Mouse (Mus musculus) c-Kit-positive CD71-negative TER-119-negative erythroid progenitor cells, embryonic 14.5 days (primary cell): ENCODE data around the gene Lhx2.

Experiments used
- DNase-seq: peaks from one replicate; pipeline ENCODE4 v3.0.0-alpha.2; 2013; ENCODE audit warnings: low read depth

Lhx2 gene

DNA sequence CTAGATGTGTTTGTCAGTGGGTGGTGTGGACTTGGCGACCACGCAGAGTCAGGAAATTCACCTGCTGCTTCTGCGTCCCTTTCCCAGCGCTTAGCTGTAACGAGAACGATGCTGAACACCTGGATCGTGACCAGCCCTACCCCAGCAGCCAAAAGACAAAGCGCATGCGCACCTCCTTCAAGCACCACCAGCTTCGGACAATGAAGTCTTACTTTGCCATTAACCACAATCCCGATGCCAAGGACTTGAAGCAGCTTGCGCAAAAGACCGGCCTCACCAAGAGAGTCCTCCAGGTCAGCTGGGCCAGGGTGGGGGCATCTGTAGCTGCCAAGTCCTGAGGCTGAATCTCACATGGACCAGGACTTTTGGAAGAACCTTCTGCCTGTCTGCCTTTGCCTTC is 20.7 kb downstream of the Lhx2 start:
- DNase-seq = no peak

DNA sequence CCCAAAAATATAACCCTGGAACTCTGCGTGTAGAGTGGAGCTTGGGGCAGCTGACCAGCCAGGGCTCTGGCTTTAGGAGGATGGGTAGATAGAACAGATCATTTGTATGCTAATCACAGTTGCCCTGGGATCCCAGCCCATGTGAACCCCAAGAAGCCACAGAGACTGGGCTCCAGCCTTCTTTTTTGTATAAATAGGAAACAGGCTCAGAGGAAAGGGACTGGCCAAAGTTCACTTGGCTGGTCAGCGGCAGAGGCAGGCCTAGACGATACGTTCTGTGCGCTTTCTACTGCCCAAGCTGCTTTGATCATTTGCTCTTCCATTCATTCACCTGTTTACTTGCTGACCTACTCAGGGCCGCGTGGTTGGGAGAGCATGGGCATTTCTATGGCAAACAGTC is 27.1 kb downstream of the Lhx2 start:
- DNase-seq = no peak

DNA sequence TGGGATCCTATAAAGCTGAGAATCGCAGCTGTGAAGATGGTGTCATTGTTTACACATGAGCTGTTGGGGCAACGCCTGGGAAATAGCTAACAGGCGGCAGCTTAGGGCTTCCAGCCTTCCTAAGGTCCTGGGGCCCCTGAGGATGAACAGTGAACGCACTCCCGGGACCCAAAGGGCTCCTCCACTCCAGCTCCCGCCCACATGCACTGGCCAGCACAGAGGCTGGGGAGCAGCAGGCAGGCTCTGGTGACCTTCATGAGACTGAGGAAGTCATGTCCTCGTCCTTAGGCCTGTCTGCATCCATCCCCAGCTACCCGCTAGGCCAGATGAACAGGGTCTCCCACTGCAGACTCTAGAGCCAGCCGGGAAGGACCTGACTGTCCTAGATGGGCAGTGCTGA is 27.9 kb downstream of the Lhx2 start:
- no peak for DNase-seq

DNA sequence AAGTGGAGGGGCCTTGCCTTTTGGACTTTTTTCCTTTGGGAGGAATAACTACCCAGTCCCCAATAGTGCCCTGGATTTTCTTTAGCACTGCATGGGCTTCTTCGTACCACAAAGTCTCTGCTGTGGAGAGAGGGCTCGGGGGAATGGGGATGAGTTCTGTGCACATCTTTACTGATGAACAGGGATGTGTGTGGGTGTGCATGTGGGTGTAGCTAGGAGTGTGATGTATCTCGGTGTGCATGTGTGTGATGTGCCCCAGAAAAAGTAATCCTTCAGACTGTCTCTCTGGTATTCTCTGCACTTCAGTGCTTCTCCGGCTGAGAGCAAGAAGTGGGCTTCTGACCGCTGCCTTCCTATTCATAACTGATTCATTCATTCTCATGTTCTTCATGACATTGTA is 28.8 kb downstream of the Lhx2 start:
- DNase-seq = no peak

DNA sequence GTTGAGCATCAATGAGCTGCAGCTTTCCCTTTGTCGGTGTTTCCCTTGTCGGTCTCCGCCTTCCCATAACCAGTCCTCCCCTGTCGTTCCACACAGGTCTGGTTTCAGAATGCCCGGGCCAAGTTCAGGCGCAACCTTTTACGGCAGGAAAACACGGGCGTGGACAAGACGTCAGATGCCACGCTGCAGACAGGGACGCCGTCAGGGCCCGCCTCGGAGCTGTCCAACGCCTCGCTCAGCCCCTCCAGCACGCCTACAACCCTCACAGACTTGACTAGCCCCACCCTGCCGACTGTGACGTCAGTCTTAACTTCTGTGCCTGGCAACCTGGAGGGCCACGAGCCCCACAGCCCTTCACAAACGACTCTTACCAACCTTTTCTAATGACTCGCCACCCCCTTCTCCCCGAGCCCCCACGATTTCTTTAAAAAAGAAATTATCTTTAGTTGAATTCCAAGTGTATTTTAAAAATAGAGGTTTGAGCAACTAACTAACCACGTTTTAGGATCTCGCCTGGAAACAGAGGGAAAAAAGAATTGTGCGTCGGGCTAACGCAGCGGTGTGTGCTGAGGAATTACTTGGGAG is 29.8 kb downstream of the Lhx2 start:
- peak; percentile 58 for DNase-seq

DNA sequence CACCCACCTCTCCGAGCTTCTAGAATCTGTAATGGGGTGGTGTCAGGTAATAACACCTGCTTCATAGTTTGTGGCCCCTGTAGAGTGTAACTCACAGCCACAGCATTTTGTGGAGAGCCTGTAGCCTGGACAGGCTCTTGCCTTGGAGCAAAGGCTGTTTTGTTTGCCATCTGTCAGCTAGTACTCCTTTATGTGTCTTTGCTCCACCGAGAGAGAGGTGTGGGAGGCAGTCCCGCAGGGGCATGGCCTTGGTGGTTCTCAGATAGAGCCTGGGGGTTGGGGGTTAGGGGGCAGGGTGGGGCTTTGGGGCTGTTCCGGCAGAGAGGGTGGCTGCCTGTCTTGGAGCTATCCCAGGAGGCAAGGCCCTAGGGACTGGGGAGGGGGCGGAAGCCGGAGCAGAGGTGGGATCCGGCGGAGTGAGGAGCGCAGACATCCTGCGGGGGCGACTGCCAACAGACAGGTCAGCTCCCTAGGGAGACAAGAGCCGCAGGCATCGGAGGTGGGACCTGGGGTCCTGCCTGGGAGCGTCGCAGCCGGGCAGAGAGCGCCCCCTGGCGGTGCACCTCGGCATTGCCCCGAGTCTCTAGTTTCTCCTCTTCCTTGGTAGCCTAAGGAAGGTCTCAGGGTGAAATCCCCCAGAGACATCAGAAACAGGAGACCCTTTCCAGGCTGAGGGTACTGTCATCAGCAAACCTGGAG is 36.7 kb downstream of the Lhx2 start:
- no peak for DNase-seq

DNA sequence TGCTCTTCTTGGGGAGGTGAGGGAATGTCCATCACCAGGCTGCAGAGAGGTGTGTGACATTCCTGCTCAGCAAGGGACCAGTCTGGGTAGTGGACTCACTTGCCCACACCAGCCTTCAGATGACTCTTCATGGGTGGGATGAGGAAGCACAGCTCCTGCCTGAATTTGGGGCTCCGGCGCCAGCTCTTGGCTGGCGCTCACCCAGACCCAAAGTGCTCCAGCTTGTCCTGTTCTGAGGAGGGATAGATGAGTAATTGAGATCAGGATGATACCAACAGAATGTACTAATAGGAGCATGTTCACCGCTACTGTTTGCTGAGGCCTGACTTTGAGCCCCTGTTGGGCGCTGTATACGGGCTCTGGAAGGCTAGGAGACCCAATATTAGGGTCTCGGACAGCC is 38.2 kb downstream of the Lhx2 start:
- DNase-seq = no peak

DNA sequence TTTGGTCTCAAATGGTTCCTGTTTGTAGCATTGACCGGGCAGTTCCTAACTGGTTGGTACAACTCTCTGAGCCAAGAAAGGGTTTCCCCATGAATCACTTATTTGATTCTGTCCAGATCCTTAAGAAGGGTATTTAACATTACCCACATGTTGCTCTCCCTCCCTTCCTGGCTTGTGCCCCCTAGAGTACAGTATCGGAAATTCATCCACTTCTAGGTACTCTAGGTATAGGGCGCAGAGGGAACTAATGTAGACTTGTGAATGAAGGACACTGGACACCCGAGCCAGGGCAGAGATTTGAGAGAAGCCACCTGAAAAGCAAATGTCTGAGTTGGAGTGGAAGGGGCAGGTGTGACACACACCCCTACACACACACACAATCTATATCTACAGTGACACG is 39.3 kb downstream of the Lhx2 start:
- DNase-seq = peak; percentile 44

DNA sequence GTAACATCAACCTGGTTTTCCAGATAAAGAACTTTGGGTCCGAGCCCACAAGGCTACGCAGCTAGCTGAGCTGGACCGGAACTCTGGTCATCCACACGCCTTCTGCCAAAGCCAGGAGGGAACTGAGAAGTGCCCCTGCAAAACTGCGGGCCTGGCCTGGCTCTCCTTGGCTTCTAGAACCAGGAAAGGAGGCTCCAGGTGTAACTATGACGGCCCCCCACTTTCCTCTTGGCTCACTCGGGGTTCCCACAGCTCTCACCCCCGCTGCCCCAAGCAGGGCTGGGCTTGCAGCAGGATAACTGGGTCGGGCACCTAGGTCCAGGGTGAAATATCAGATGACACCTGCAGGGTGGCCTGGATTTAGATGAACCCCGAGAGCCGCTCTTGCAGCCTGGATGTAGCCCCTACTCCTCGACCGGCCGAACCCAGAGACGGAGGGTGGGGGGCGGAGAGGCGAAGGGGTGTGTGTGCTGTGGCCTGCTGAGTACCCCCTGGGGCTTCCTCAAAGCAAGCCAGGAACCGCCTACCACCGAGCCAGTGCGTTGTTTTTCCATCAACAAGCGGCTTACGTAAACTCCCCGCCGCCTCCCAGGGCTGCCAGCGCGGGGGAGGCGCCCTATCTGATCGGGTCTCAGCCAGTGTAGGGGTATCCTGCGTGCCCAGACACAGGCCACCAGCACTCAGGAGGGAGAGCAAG is 39.9 kb downstream of the Lhx2 start:
- no peak for DNase-seq

DNA sequence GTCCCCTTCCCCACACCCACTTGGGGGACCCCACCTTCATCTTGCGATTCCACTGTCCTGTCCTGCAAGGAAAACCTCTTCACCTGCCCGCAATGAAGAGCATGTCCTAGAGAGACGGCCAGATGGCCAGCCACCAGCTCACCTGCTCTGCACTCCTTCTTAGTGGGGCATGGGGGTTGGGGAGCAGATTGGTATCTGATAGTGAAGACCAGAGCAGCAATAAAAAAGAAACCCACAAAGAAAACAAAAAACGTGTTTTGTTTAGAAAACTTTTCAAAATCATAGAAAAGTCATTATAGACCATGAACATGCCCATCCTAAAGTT is 40.4 kb downstream of the Lhx2 start:
- DNase-seq = no peak

DNA sequence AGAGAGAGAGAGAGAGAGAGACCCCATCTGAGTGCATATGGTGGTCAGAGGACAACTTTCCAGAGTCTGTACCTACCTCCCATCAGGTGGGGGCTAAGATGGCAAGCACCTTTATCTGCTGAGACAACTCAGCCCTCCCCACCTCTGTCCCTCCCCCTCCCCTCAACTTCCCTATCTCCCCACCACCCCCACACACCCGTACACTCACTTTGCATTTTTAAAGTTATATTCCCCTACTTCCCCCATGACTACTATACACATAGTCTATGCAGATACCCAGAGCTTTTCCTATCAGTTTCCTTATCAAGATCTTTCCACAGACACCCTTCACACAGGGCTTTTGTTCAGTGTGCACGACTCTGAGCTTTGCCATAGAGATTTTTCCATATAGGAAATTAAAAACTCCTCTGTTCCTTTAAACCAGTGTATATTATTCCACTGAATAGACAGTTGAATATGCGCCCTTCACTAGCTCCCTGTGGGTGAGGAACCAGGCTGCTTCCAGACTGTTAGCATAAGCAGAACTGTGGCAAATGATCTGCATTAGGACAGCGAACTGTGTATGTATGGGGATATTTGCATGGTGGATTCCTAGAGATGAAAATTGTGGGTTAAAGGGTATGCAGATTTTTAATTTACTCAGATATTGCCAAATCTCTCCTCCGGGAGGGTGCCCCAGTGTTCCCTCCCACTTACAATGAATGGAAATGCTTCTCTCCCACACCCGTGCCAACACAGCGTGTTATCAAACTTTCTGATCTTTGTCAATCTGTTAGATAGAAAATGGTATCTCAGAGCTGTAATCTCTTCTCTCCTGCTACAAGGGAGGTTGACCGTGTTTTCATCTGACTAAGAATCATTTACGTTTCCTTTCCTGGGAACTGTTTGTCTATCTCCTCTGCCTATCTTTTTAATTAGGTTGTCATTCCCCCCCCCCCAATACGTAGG is 41.3 kb downstream of the Lhx2 start:
- no peak for DNase-seq

DNA sequence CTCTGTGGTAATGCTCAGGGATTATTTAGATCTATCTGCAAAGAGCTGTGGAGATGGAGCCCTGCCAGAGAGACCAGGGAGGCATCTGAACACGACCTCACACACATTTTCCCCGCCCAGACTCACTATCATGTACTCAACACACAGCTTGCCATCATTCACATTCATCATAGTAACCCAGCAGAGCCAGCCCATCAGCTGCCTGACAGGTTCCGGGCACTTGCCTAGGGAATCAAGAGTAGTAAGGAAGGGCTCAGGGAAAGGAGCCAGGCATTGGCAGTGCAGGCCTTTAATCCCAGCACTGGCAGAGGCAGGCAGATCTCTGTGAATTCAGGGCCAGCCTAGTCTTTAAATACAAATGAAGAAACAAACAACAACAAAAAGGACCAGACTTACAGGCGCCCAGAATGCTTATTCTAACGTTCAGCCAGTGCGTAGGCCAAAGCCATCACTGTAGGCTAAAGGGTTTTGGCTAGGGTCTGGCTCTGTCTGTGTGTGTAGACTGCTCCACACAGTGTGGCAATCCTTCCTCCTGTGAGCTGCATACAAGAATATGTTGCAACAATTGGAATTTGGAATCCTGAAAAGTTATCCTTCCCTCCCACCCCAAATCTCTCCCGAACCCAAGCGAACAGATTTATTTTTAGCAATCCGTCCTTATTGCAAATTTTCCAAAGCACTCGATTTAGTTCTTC is 48.6 kb downstream of the Lhx2 start:
- no peak for DNase-seq

DNA sequence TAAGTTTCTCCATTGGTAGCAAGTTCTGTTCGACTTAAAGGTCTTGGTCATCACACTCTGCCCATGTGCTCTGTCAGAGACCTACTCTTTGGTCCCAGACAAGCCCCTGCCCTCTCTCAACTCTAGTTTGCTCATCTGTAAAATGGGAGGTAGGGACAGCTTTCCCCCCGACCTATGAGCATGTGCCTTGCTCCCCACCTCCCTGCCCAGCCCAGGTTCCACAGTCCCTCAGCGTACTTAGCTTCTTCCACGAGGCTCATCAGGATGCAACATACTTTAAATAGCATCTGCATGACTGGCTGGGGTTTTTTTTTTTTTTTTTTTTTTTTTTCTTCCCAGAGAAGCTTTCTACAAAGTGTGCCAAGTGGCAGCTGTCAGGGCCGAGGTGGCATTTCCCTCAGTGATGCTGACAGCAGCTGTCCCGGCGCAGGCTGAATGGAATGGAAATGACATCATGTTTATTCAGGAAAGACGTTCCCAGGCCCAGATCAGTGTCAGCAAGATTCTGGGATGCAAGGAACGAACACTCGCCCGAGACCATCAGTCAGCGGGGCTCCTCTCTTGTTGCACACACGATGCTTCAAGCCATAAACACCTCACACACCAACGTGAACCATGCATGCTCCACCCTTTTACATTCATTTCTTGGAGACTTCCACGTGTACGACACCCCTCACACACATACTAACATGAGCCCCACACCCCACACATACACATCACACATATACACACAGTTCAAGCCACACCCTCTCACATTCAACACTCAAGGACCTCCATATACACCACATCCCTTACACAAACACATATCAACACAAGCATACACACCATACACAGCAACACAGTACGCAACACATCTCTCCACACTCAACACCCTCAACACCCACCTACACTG is 56.1 kb downstream of the Lhx2 start:
- no peak for DNase-seq

DNA sequence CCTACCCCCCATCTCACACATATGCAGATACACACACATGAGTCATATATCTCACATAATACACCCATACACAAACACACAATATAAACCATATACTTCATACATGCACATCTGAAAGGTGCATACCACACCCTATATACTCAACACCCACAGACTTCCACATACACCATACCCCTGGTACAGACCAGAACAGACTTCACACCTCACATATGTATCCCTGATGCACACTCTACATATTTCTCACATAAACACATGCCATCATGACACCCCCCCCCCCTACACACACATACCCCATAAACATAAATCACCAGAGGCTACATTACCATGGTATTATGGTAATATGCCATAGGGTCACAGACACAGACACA is 56.8 kb downstream of the Lhx2 start:
- DNase-seq = no peak

DNA sequence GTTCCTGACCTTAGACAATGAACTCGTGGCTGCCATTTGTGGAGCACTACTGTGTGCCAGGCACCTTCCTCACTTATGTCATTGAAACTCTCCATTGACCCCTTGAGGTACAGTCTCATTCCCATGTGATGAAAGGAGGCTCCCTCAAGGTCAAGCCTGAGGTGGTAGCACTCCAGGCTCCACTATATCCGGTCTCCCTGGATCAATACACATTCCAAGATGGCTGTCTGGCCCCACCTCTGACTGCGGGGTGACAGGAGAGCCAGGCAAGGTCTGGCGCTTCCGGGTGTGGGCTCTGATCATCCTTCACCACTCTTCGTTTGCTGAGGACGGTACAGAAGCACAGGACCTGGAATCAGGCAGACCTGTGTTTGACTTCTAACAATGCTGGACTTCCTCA is 58.2 kb downstream of the Lhx2 start:
- no peak for DNase-seq

DNA sequence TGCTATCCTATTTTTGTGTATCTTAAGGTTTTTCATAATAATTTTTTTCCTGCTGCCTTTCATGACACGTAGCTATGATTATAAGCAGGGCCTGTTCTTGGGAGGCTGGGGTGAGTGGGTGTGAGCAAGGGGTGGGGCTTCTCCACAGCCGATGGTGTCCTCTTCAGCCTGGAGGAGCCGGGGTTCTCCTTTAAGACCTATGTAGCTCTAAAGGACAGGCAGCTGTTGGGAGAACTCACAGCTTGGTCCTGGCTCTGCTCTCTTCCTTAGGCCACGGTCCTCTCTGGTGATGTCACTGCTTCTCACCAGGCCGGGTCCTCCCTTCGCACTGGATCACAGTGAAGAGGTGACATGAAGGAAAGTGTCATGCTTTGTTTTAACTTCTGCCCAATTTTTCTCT is 58.8 kb downstream of the Lhx2 start:
- DNase-seq = no peak

DNA sequence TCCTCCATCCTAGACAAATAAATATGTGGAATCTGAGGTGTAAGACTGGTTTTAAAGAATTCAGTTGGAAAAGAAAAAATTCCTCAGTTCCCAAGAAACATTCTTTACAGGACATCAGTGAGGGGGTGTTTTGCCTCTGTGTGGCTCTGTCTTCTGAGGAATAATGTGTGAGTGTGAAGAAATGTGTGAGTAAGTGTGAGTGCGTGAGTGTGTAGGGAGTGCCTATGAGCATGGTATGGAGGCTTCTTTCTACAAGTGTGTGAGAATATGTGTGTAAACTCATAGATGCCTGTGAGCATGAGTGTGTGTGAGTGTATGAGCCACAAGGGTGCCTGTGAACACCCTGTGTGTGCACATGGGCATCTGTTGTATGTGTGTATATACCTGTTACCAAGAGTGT is 63.5 kb downstream of the Lhx2 start:
- DNase-seq = no peak

DNA sequence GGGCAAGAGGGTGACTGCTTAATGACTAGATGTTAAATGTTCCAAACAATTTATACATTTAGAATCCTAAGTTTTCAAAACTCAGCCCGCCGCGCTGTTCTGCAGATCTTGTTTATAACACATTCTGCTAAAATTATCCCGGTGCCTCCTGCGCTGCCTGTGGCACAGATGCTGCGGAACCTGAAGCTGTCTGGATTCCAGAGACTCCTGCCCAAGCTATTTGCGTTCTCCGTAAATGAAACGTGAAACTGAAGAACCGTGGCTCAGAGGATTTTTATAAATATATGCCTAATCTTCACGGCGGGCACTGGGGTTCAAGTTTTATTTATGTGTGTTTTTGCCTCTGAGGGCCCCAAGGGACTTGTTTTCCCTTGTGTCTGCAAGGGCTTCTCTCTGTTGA is 64.2 kb downstream of the Lhx2 start:
- no peak for DNase-seq

DNA sequence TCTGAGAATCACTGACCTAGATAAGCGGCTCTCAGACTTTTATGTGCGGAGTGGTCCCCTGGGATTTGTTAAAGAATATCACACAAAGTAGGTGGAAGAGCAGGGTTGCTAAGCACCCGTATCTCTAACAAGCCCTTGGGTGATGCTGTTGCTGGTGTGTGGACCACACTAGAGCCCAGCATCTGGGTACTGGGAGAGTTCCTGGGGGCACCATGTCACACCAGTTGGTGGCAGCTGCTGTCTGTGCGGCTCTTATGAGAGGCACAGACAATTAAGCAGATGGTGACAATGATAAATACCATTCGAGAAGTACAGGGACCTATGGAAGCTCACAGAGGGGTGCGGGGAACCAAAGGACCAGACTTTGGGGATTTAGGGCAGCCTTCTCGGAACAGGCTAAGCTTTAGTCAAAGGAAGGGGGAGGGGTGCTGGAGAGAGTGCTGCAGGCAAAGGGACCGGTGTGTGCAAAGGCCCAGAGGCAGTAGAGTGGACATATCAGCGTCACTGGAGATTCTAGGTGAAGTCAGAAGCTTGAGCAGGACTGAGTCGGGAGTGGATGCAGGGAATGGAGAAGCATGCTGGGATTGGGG is 65.0 kb downstream of the Lhx2 start:
- DNase-seq = no peak

DNA sequence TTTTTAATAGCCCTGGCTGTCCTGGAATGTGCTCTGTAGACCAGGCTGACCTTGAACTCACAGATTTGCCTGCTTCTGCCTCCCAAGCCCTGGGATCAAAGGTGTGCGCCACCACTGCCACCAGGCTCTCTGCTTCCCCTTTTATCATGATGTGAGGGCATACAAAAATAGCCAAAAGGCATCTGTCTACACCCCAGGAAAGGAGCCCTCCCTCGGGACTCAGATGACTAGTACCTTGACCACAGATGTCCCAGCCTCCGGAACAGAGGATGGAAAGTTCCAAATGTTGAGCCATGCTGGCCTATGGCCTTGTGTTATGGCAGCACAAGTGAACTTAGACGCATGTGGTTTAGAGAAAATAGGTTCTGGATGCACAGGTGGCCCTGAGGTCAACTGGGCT is 66.3 kb downstream of the Lhx2 start:
- no peak for DNase-seq

DNA sequence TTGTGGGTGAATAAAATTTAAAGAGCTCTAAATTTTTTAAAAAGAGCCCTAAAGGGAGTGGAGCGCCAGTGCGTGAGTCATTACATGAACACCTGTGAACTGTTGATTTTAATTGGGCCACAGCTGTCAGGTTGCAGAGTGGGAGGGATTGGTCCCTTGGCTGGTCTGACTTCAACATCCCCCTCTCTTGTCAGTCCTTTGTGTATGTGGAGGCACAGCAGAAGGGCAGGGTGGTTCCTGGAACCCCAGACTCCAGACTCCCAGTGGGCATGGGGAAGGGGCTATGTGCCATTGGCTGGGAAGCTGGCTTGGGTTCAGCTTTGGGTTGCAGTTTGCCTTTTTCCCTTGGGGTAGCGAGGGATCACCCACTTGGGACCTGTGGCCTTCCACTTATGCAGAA is 70.2 kb downstream of the Lhx2 start:
- no peak for DNase-seq
